Mouse (Mus musculus) neural tube, embryonic 11.5 days (tissue): ENCODE measurements around the gene Pcdh19. TPM values are rescaled to one million over a fixed set of nuclear protein-coding genes. Genes with fewer than 3 reads are reported as not detected.

Experiments used
- ATAC-seq: fragments of 200-750 bp; cut with Nextera tagmentation; 2 replicates; pipeline ENCODE4 v1.8.0; 2017; ENCODE audit warnings: moderate number of reproducible peaks, mild to moderate bottlenecking, moderate TSS enrichment, moderate library complexity; ENCODE audit not compliant: insufficient read depth, low FRiP score, low TSS enrichment
- DNase-seq: peaks from one replicate; pipeline ENCODE4 v3.0.0-alpha.2; 2015; ENCODE audit warnings: low spot score
- H3K27ac ChIP-seq: fragments of 300-500 bp; sonication (generic); 2 replicates; pipeline ENCODE4 v1.5.1; 2014; ENCODE audit warnings: low read depth, mild to moderate bottlenecking, low read length
- H3K27me3 ChIP-seq: fragments of 300-500 bp; sonication (generic); 2 replicates; pipeline ENCODE4 v1.6.1; 2014; ENCODE audit warnings: mild to moderate bottlenecking, low read length, mixed read lengths; ENCODE audit not compliant: control insufficient read depth, insufficient read depth
- H3K36me3 ChIP-seq: fragments of 300-500 bp; sonication (generic); 2 replicates; pipeline ENCODE4 v1.6.1; 2014; ENCODE audit warnings: mild to moderate bottlenecking, low read length, moderate library complexity, mixed read lengths; ENCODE audit not compliant: control insufficient read depth, insufficient read depth
- H3K4me1 ChIP-seq: fragments of 300-500 bp; sonication (generic); 2 replicates; pipeline ENCODE4 v1.6.1; 2014; ENCODE audit warnings: low read length, mixed read lengths; ENCODE audit not compliant: control insufficient read depth, insufficient read depth
- H3K4me2 ChIP-seq: fragments of 300-500 bp; sonication (generic); 2 replicates; pipeline ENCODE4 v1.6.1; 2014; ENCODE audit warnings: low read depth, mild to moderate bottlenecking, moderate library complexity
- H3K4me3 ChIP-seq: fragments of 300-500 bp; sonication (generic); 2 replicates; pipeline ENCODE4 v1.5.1; 2014; ENCODE audit warnings: low read depth, low read length
- H3K9ac ChIP-seq: fragments of 300-500 bp; sonication (generic); 2 replicates; pipeline ENCODE4 v1.6.1; 2014; ENCODE audit warnings: mild to moderate bottlenecking, low read length
- H3K9me3 ChIP-seq: fragments of 300-500 bp; sonication (generic); 2 replicates; pipeline ENCODE4 v1.6.1; 2016; ENCODE audit warnings: low read length; ENCODE audit not compliant: control insufficient read depth
- WGBS: fragments of 180-500 bp; shearing (Covaris S2); extraction: QIAGEN DNeasy Blood & Tissue Kit; methylation state at CpG from one replicate; pipeline ENCODE4 v1.1.7; 2014; 5-methylcytosine and 5-hydroxymethylcytosine counted together
- polyA plus RNA-seq: library from polyadenylated mRNA; unstranded; fragments of >200 nt; fragmentation: Nextera tagmentation; extraction: Ambion mirVana; gene quantifications from 2 replicates; pipeline ENCODE4 v1.2.1, GENCODE M21; 2014

Pcdh19 gene
- polyA plus RNA-seq, 1 experiment from 2014 or later: 4.0 TPM

DNA sequence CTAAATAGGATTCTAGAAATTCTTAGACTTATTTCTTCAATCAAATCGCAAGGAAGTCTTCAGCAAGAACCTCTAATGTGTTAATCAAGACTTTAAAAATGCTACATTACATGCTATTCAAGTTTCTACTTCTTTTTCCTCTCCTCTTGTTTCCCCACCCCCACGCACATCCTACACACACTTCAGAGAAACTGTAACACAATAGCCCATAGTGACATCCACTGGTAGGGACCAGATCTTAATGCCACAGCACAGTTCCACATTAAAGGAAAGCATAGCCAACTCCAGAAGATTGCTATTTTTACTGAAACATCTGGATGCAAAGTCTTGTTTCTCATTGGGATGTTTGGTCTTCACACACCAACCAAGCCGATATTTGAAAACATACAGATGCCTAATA, 4.8 kb downstream of the Pcdh19 start:
- Histone ChIP-seq H3K4me3 (no peak overlapping the region), H3K27me3 (no peaks in the 10 kb centered on the region; the same call in 1 of the 2 replicates), H3K4me1 (no peaks in the 10 kb centered on the region), H3K4me2 (peak overlapping the region; percentile 9; the same call in 1 of the 2 replicates), H3K9me3 (no peaks in the 10 kb centered on the region), H3K36me3 (no peaks in the 10 kb centered on the region), H3K9ac (no peak overlapping the region), H3K27ac (no peak overlapping the region)
- no peak for ATAC-seq
- no peak for DNase-seq
- WGBS: 36% methylated on average over 3 of the region's 3 CpGs

DNA sequence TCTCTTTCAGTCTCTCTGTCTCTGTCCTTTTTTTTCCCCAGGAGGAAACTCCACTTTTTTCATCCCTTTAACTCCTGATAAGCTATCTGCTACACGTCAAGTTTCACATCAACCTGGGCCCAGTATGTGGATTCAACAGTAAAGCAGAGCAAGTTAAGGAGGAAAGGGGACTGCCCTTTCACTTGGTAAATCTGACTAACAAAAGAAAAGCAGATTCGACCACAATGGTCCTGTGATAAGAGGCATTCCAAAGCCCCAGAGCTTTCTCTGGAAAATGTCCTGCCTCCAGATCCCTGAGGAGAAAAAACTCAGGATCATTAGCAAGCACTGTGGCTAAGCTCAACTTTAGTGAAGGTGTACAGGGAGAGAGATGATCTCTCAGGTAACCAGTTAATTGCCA, 13.7 kb downstream of the Pcdh19 start:
- Histone ChIP-seq H3K9ac (no peak overlapping the region), H3K4me2 (no peak overlapping the region), H3K4me1 (no peaks in the 10 kb centered on the region), H3K9me3 (no peaks in the 10 kb centered on the region), H3K4me3 (no peak overlapping the region), H3K27ac (no peak overlapping the region), H3K27me3 (no peaks in the 10 kb centered on the region), H3K36me3 (no peaks in the 10 kb centered on the region)
- WGBS: 22% methylated on average over 2 of the region's 2 CpGs
- DNase-seq (no peak), ATAC-seq (no peak)

DNA sequence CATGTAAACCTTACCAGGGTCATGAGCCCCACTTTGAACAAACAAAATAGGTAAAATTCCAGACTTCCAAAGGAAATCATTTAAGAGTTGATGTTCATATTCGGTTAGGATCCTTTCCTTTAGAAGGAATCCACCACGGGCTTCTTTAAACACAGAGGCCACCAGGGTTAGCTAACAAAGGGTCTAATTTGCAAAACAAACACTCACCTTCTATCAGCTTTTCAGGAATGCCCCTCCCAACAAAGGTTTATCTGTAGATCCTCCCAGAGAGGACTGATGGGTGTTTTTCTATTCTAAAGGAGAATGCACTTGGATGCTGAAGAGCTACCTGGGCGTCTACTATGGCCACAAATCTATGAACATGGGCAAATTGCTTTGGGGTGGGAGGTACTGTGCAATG, 15.0 kb downstream of the Pcdh19 start:
- Histone ChIP-seq H3K36me3 (no peaks in the 10 kb centered on the region), H3K9me3 (no peaks in the 10 kb centered on the region), H3K27ac (no peak overlapping the region), H3K27me3 (no peaks in the 10 kb centered on the region), H3K4me2 (no peak overlapping the region), H3K9ac (no peak overlapping the region), H3K4me3 (no peak overlapping the region), H3K4me1 (no peaks in the 10 kb centered on the region)
- no peak for DNase-seq
- no peak for ATAC-seq
- WGBS: 24% methylated on average over 3 of the region's 3 CpGs

DNA sequence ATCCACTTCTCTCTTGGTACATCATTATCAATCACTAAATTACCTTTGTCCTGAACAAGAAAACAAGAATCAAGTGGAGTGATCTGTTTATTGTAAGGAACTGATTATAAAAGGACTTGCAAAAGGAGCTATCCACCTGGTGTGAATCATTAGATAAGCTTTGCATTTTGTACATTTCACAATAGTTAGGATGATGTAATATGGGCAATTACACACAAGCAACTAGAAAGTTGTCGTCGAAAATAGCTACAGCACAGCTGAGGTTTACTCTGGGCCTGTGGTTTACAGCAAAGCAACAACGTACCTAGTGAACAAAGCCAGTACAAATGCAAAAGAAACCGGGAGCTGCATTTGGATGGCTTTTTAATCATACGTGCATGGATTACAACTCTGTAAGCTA, 28.7 kb downstream of the Pcdh19 start:
- Histone ChIP-seq H3K4me1 (no peaks in the 10 kb centered on the region), H3K4me2 (no peak overlapping the region), H3K36me3 (no peaks in the 10 kb centered on the region), H3K27me3 (no peaks in the 10 kb centered on the region), H3K27ac (no peak overlapping the region), H3K4me3 (no peak overlapping the region), H3K9me3 (no peaks in the 10 kb centered on the region), H3K9ac (no peak overlapping the region)
- WGBS: 71% methylated on average over 5 of the region's 5 CpGs
- no peak for ATAC-seq
- no peak for DNase-seq

DNA sequence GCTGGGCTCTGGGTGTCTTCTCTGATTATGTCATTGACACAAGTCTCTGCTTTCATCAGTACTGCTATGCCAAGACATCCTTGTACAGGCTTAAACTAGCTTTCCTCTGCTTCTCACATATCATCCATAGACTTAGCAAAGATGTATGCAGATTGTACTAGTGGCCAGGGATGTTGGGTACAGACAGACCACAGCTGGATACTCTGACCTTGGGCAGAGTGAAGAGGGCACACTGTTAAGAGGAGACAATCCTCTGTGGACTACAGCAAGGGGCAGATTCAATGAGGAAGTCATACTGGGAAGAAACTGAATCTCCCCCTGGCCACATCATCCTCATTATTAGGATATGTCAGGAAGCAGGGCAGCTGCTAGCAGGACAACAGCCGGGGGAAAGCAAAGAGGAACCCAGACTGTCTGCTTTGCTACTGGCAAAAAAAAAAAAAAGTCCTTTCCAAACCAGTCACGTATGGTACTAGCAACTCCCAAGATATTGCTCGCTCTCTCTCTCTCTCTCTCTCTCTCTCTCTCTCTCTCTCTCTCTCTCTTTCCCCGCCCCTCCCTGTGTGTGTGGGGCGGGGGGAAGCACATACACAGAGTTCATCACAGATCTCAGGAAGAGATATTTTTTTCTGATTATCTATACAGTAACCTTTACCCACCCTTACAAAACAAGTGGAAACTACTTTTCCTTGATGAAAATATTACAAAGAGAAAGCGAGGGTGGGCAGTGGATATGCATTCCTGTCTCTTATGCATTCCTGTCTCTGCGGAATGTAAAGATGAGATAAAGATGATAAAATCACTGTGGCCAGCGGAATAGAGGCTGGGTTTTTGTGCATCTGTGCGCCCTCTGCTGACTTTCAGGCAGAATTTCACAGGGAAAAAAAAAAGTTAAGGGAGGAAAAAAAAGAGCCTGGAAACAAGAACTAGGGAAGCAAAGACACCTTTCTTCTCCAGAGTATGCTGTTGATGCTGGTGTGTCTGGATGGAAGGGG, 31.2 kb downstream of the Pcdh19 start:
- DNase-seq (no peak), ATAC-seq (no peak)
- Histone ChIP-seq H3K27ac (no peak overlapping the region), H3K4me3 (no peak overlapping the region), H3K27me3 (no peaks in the 10 kb centered on the region), H3K4me2 (no peak overlapping the region), H3K9ac (no peak overlapping the region), H3K36me3 (no peaks in the 10 kb centered on the region), H3K4me1 (no peaks in the 10 kb centered on the region), H3K9me3 (no peaks in the 10 kb centered on the region)
- 32% methylated on average over 9 of the region's 9 CpGs for WGBS

DNA sequence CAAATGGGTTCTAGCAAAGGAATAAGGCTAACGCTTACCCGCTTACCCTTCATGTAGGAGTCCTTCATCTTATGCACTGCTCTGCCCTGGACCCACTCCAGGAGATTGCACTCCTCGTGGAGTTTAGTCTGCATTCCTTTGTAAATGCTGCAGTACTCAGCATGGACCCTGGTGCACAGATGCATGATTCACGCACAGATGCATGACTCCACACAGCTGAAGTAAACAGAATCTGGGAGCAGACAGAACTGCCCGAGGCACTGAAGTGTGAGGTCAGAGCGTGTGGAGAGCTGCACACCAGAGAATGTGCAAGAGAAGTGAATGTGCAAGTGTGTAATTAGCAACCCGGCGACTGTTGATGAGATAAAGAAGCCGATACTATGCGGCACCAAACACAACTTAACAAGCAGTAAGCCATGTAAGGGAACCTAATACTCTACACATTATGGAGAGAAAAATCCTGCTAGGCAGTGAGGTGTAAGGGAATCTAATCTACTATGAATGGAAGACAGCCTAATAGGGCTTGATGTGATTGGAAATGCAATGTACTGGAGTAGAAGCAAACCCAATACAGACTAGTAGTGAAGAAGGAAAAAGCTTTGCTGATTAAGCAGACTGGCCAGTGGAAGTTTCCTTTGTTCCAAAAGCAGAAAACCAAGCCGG, 32.8 kb downstream of the Pcdh19 start:
- ATAC-seq: no peak
- 69% methylated on average over 11 of the region's 11 CpGs for WGBS
- Histone ChIP-seq H3K4me2 (no peak overlapping the region), H3K36me3 (no peaks in the 10 kb centered on the region), H3K27me3 (no peaks in the 10 kb centered on the region), H3K4me3 (no peak overlapping the region), H3K4me1 (no peaks in the 10 kb centered on the region), H3K9ac (no peak overlapping the region), H3K9me3 (no peaks in the 10 kb centered on the region), H3K27ac (no peak overlapping the region)
- no peak for DNase-seq

DNA sequence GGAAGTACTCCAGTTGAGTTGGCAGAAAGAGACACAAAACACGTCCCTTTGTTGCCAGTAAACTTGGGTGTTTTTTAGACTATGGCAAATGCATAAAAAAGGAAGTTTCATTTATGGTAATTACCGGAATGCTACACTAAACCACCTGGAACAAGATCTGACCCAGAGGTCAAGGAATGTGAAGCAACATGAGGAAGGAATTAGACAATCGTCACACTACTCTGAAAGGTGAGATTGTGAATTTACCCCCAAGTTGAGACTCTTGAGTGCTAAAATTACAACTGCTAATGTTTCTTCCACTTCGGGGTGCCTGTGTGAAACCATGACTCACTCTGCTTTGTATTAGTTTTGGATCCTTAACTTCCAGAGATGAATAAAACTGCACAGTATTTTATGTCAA, 33.6 kb downstream of the Pcdh19 start:
- WGBS: 61% methylated on average over 4 of the region's 4 CpGs
- Histone ChIP-seq H3K9me3 (no peaks in the 10 kb centered on the region), H3K9ac (no peak overlapping the region), H3K4me3 (no peak overlapping the region), H3K27me3 (no peaks in the 10 kb centered on the region), H3K4me1 (no peaks in the 10 kb centered on the region), H3K36me3 (no peaks in the 10 kb centered on the region), H3K4me2 (no peak overlapping the region), H3K27ac (no peak overlapping the region)
- ATAC-seq (no peak), DNase-seq (no peak)

DNA sequence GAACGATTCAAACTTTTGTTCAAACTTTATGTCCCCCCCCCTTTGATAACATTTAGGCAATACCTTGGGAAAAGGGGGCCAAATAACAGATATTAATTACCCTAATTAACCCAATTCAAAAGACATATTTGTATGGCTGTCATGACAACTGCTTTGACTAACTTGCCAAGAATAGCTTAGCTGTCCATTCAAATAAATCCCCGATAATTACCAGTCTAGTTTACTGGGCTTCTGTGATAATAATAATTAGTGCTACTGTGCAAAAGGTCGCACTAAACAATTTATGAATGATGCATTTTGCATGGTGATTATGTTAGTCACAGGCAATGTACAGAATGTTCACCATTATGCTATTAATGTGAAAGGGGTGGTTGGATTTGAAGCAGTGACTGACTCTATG, 35.7 kb downstream of the Pcdh19 start:
- Histone ChIP-seq H3K9ac (no peak overlapping the region), H3K27ac (no peak overlapping the region), H3K36me3 (no peaks in the 10 kb centered on the region), H3K4me2 (no peak overlapping the region), H3K9me3 (no peaks in the 10 kb centered on the region), H3K4me3 (no peak overlapping the region), H3K27me3 (no peaks in the 10 kb centered on the region), H3K4me1 (no peaks in the 10 kb centered on the region)
- ATAC-seq (no peak), DNase-seq (no peak)
- 76% methylated on average over 3 of the region's 3 CpGs for WGBS

DNA sequence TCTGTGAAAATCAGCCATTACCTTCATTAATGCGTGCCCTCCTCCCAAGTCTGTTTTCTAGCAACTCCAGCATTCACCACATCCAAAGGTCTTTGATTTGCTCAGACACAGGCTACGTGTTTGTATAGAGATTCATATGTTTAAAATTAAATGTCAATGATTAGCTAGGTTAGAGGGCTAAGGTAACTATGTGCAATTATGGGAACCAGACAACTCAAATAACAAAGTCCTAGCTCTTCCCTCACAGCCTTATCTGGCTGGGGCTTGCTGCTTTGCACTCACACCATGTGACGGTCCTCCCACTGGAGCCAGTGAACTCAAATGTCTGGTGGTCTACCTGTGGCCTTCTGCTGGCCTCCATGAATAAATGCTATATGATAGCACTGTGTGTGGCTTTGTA, 38.4 kb downstream of the Pcdh19 start:
- no peaks in the 10 kb centered on the region for H3K4me1 ChIP-seq
- no peak overlapping the region for H3K9ac ChIP-seq
- no peak for DNase-seq
- no peak for ATAC-seq
- no peaks in the 10 kb centered on the region for H3K9me3 ChIP-seq
- no peak overlapping the region for H3K4me3 ChIP-seq
- H3K27ac ChIP-seq: no peak overlapping the region
- 84% methylated on average over 3 of the region's 3 CpGs for WGBS
- no peak overlapping the region for H3K4me2 ChIP-seq
- H3K27me3 ChIP-seq: no peaks in the 10 kb centered on the region
- no peaks in the 10 kb centered on the region for H3K36me3 ChIP-seq
